ENCODE assay signal across 13 mouse cellular contexts in the genomic region with DNA sequence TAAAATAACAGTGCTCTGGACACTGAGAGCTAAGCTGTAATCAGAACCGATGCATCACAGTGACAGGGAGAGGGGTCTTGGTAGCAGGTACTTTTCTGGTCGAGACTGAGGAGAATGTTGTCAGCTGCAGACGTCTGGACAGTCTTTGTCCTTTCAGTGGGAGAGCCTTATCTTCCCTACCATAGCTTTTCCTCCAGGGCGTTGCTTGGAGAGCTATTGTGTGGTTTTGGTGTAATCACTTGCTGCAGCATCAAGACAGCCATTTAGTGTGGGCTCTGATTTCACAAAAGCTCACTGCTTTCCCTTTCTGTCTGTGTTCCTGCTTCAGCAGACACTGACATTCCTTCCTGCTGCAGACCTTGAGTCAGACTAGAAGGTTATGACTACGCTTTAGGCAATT.
A peak's percentile ranks its signal among the peaks of the same experiment; 100 is the strongest.
DNase-seq lines count a peak whose midpoint lies in the region; ATAC-seq lines count a peak whose summit lies in the region.
"Had no signal": no experiment of that assay in that cellular context is flagged by ENCODE, and none has a peak within 500 bp of the region (broad histone marks: within the 10 kb centered on the region; RNA-seq: fewer than 3 reads in every experiment).

No protein-coding gene starts in this region.

- peaks cover 14% of the 10 kb centered on the region; the same call in 1 of the 2 replicates for H3K4me1 ChIP-seq in heart, embryonic 11.5 days (ENCODE audit: control insufficient read depth, insufficient read depth, low read length)
- peaks cover 22% of the 10 kb centered on the region for H3K4me1 ChIP-seq in liver, embryonic 11.5 days (replicated peaks; ENCODE audit: control insufficient read depth, insufficient read depth, low read length)
- no peaks in the 10 kb centered on the region for H3K4me1 ChIP-seq in neural tube, embryonic 14.5 days (ENCODE audit: control insufficient read depth, insufficient read depth, low read length)

- DNase-seq in heart, adult 8-10 months (ENCODE audit: low spot score), result no peak
- DNase-seq in lung, postnatal 25 days (ENCODE audit: low spot score), result peak; percentile 8
- DNase-seq in lung, postnatal 4 days, result no peak
- no peak for DNase-seq in liver, embryonic 11.5 days (ENCODE audit: low spot score)
- DNase-seq in urinary bladder, postnatal 36 days (ENCODE audit: low spot score in 2 of 2), result no peak
- DNase-seq in left cerebral cortex, adult 8-10 months (ENCODE audit: low spot score in 2 of 2), result no peak
- DNase-seq: right cerebral cortex, postnatal 25 days had no signal

- H3K9ac ChIP-seq in heart, embryonic 11.5 days (ENCODE audit: low read depth, low read length), result no peak overlapping the region
- no peak overlapping the region for H3K9ac ChIP-seq in liver, embryonic 11.5 days (ENCODE audit: low read depth, low read length)
- H3K9ac ChIP-seq in neural tube, embryonic 14.5 days (replicated peaks; ENCODE audit: low read depth, low read length), result no peak overlapping the region
- H3K9ac ChIP-seq: lung, embryonic 14.5 days had no signal

- H3K4me3 ChIP-seq in heart, embryonic 11.5 days (ENCODE audit: low read depth, low read length), result no peak overlapping the region
- no peak overlapping the region for H3K4me3 ChIP-seq in liver, embryonic 11.5 days (ENCODE audit: low read depth, low read length)
- H3K4me3 ChIP-seq in neural tube, embryonic 14.5 days (ENCODE audit: low read depth, low read length), result no peak overlapping the region
- H3K4me3 ChIP-seq: forebrain, embryonic 10.5 days had no signal

- no peaks in the 10 kb centered on the region for H3K36me3 ChIP-seq in heart, embryonic 11.5 days (ENCODE audit: control insufficient read depth, insufficient read depth, low read length)
- no peaks in the 10 kb centered on the region for H3K36me3 ChIP-seq in liver, embryonic 11.5 days (ENCODE audit: control insufficient read depth, insufficient read depth, low read length)
- no peaks in the 10 kb centered on the region for H3K36me3 ChIP-seq in neural tube, embryonic 14.5 days (ENCODE audit: control insufficient read depth, insufficient read depth, low read length)
- H3K36me3 ChIP-seq: forebrain, embryonic 10.5 days had no signal

- H3K27ac ChIP-seq in heart, embryonic 11.5 days (ENCODE audit: low read depth, low read length), result 0 out of 2 replicates have a peak overlapping the region, but pooled peaks have one; percentile 7
- no peak overlapping the region for H3K27ac ChIP-seq in liver, embryonic 11.5 days (ENCODE audit: low read depth, low read length)
- 0 out of 2 replicates have a peak overlapping the region, but pooled peaks have one; percentile 28 for H3K27ac ChIP-seq in neural tube, embryonic 14.5 days (ENCODE audit: low read depth, low read length)
- H3K27ac ChIP-seq: forebrain, embryonic 10.5 days; stomach, postnatal 0 days had no signal

- H3K9me3 ChIP-seq in heart, embryonic 11.5 days (replicated peaks; ENCODE audit: control insufficient read depth, low read length), result no peaks in the 10 kb centered on the region
- H3K9me3 ChIP-seq in liver, embryonic 11.5 days (ENCODE audit: control insufficient read depth, low read length), result no peaks in the 10 kb centered on the region
- H3K9me3 ChIP-seq in neural tube, embryonic 14.5 days (ENCODE audit: control insufficient read depth, low read length), result no peaks in the 10 kb centered on the region
- H3K9me3 ChIP-seq: forebrain, embryonic 10.5 days had no signal

- no peak for ATAC-seq in heart, embryonic 11.5 days (replicated peaks; ENCODE audit: insufficient number of reproducible peaks, low FRiP score, low TSS enrichment)
- ATAC-seq in liver, embryonic 11.5 days (replicated peaks; ENCODE audit: low FRiP score), result peak; percentile 70
- no peak for ATAC-seq in neural tube, embryonic 14.5 days (ENCODE audit: low read depth)
- ATAC-seq: activated CD4-positive, CD25-positive, alpha-beta regulatory T cell, adult 4 months had no signal

- H3K27me3 ChIP-seq in heart, embryonic 11.5 days (ENCODE audit: control insufficient read depth, insufficient read depth, low read length), result no peaks in the 10 kb centered on the region
- H3K27me3 ChIP-seq in liver, embryonic 11.5 days (replicated peaks; ENCODE audit: control insufficient read depth, insufficient read depth, low read length), result no peaks in the 10 kb centered on the region
- H3K27me3 ChIP-seq in neural tube, embryonic 14.5 days (ENCODE audit: control insufficient read depth, insufficient read depth, low read length), result no peaks in the 10 kb centered on the region

- H3K4me2 ChIP-seq in heart, embryonic 11.5 days, result no peak overlapping the region; the same call in 1 of the 2 replicates
- no peak overlapping the region for H3K4me2 ChIP-seq in liver, embryonic 11.5 days
- H3K4me2 ChIP-seq in neural tube, embryonic 14.5 days (ENCODE audit: low read depth, low read length), result no peak overlapping the region
- H3K4me2 ChIP-seq: lung, embryonic 14.5 days had no signal

- WGBS in heart, embryonic 11.5 days (ENCODE audit: insufficient replicate concordance), result 20% methylated on average over 5 of the region's 5 CpGs
- 17% methylated on average over 5 of the region's 5 CpGs for WGBS in liver, embryonic 11.5 days
- 29% methylated on average over 5 of the region's 5 CpGs for WGBS in neural tube, embryonic 14.5 days
